19 mouse cellular contexts compared by ENCODE assay signal in the genomic region with DNA sequence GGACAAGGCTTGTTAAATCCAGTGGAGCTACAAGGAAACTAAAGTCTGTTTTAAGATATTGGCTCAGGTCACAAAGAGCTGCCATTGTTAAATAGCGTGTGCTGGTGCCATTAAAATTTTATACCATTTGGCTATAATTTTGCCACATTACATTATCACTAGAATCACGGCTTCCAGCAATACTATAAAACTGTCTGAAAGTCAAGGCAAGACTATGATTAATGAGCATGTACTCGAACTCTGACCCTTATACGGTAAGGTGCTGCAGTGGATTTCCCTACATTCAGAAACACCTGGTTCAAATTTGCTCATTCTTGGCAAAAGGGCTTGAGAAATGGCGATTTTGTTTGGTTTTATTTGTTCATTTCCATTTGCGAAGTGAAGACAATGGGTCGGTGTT.
"Had no signal": no experiment of that assay in that cellular context is flagged by ENCODE, and none has a peak within 500 bp of the region (broad histone marks: within the 10 kb centered on the region; RNA-seq: fewer than 3 reads in every experiment).

No protein-coding gene starts in this region.

- H3K9me3 ChIP-seq: intestine, embryonic 15.5 days; kidney, embryonic 15.5 days; limb, embryonic 15.5 days had no signal

- H3K4me2 ChIP-seq: intestine, embryonic 15.5 days; kidney, embryonic 15.5 days; limb, embryonic 15.5 days; liver, embryonic 11.5 days; lung, embryonic 14.5 days; midbrain, embryonic 11.5 days had no signal

- H3K4me3 ChIP-seq: intestine, embryonic 15.5 days; kidney, embryonic 15.5 days; limb, embryonic 15.5 days; megakaryocyte, embryonic 14.5 days had no signal

- H3K4me1 ChIP-seq: intestine, embryonic 15.5 days; kidney, embryonic 15.5 days; limb, embryonic 15.5 days; megakaryocyte, embryonic 14.5 days had no signal

- H3K9ac ChIP-seq: intestine, embryonic 15.5 days; kidney, embryonic 15.5 days; limb, embryonic 15.5 days; liver, embryonic 14.5 days; liver, postnatal 0 days; lung, embryonic 14.5 days had no signal

- H3K27ac ChIP-seq: intestine, embryonic 15.5 days; kidney, embryonic 15.5 days; limb, embryonic 15.5 days; liver, embryonic 14.5 days; stomach, postnatal 0 days had no signal

- ATAC-seq: intestine, embryonic 15.5 days; liver, postnatal 0 days had no signal

- H3K36me3 ChIP-seq: intestine, embryonic 15.5 days; kidney, embryonic 15.5 days; limb, embryonic 15.5 days had no signal

- H3K27me3 ChIP-seq: intestine, embryonic 15.5 days; kidney, embryonic 15.5 days; limb, embryonic 15.5 days; megakaryocyte, embryonic 14.5 days had no signal

- DNase-seq: kidney, adult 11 months; kidney, adult 8-10 months; kidney, postnatal 10 days; kidney, postnatal 36 days; liver, postnatal 0 days; lung, embryonic 14.5 days; lung, postnatal 10 days; lung, postnatal 36 days; midbrain, embryonic 14.5 days; thymus, adult 2 months; thymus, postnatal 25 days had no signal
